Mouse (Mus musculus): ENCODE measurements around the gene Lins1.

Gene Lins1

GRCm38 (mm10) chr7:66733431-66733830 is 43.7 kb downstream of the Lins1 start:
- DNase-seq = no peak

- DNase-seq = no peak
Observed at GRCm38 (mm10) chr7:66733882-66734281, 44.2 kb downstream of the Lins1 start.

DNA sequence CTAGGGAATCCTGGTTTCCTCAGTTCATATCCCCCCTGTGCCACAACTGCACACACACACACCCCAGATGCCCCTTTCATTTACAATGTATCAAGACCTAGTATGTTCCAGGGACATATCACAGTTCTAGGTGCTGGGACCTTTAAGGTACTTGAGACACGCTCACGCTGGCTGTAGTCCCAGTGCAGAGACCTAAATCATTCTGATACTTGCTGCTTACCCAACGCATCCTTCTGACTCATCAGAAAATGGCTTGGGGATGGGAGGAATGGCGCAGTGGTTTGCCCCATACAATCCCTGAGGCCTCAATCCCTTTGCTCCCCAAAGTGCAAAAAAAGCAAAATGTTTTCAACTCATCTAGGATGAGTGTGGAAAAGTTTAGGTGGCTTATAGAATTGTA is 44.8 kb downstream of the Lins1 start:
- DNase-seq = no peak

- DNase-seq = no peak
Observed at GRCm38 (mm10) chr7:66734993-66735392, 45.3 kb downstream of the Lins1 start.

DNA sequence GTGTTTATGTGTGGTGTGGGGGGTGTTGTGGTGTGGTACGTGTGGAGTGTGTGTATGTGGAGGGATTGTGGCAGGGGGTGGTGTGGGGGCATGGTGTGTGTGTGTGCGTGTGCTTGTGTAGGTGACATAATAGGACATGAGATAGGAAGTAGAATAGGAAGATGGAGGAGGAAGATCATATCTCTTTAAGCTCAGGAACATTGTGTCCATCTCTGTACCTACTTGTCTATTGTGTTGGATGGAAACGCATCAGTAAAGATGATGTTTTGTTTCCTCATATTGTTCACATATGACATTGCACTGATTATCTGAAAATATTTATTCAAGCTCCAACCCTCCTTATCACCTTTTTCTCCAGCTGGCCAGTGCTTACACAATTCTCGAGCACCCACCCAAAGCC is 47.7 kb downstream of the Lins1 start:
- no peak for DNase-seq

DNA sequence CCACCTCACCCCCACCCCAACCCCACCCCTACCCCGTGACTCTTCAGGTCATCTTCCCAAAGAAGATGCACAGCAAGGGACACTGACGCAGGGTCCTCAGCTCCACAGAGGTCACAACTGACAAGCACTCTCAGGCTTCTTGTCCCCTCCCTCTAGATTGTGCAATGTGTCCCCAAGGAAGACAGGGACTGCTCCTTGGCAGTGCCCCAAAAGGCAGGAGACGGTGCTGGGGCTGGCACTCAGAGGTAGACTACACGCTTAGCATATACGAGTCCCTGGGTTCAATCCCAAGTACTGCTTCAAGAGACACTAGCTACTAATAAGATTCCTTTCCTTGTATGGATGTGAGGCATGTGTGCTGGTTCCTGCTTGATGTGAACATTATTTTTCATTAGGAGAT is 51.3 kb downstream of the Lins1 start:
- no peak for DNase-seq

DNA sequence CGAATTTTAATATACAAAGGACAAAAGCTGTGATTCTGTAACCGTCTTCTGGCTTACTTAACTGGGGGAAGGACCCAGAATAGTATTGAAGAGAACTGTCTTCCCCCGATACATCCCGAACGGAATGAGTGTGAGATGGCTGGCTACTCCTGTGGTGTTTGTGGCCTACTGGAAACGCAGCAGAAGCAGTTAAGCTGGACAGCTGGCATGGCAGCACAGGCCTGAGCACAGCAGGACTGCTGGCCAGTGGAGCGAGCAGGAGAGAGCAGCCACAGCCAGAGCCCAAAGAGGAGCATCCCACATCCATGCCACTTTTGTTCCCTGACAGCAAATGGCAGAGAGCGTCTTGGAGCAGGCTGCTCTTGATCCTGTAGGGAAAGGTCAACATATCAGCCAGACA is 51.7 kb downstream of the Lins1 start:
- DNase-seq = no peak

- peak; percentile 6 for DNase-seq
Observed at GRCm38 (mm10) chr7:66743377-66743781, 53.7 kb downstream of the Lins1 start, which contains the start of gene Cers3. Cers3 (plus strand) TSS chr7:66743504.

DNA sequence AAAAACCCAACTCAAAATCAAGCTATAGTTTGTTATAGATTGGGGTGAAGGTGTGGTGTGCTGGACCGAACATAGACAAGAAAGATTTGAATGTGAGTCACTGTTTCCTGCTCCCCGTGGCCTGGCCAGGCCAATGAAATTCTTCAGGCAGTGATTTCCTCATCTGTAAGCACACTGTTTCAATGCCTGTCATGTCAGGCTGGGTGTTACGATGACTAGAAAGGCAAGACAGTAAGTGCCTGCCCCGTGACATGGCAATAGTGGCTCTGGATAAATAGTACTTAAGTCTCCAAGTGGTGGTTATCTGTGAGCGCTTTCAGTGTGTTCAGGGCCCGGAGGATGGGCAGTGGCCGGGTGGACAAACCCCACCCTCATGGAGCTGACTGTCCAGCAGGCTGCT is 57.3 kb downstream of the Lins1 start:
- DNase-seq = no peak

GRCm38 (mm10) chr7:66749998-66750397 is 60.3 kb downstream of the Lins1 start:
- no peak for DNase-seq

DNA sequence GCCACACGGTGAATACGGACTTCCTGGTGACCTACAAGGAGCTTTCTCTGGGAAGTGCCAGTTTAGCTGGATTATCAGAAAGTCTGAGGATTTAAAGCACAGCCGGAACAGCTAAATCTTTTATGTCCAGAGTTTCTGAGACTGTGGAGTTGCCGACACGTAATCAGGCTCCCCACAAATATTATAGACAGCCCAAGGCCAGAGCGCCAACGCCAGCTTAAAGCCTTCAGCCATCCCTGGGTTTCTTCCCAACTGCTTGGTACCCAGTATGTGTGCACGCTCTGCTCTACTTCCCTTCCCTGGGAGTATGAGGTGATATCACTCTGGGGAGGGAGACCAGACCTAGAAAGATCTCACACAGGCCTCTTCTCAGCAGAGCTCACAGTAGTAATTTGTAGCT is 64.1 kb downstream of the Lins1 start:
- DNase-seq = no peak

DNA sequence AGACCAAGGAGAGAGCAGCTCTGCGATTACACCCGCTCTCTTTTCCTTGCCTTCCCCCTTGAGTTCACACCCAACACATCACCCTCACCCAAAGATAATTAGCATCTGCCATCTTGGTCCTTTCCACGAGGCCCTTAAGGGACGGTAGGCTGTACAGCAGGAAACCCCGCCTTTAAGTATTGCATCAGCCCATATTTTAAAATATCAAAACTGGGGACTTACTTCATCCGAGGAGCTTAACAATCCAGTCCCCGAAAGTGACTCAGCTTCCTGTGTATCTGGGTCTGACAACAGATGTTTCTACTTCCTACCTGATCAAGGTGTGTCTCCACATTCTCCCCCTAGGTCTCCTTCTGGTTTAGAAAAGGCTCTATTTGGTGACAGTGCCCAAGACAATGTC is 65.9 kb downstream of the Lins1 start:
- no peak for DNase-seq

Data from lung, postnatal 10 days (tissue).